Mouse (Mus musculus): ENCODE results near the gene Rom1. TPM values are rescaled to one million over a fixed set of nuclear protein-coding genes. Genes with fewer than 3 reads are reported as not detected.

Gene Rom1
- polyA plus RNA-seq, 1 experiment from 2014 or later = 1.4 TPM

- Histone ChIP-seq H3K9ac (peak overlapping the region; percentile 69), H3K36me3 (replicated peaks; ENCODE audit: control insufficient read depth, insufficient read depth) (peaks cover 25% of the 10 kb centered on the region), H3K4me3 (replicated peaks; ENCODE audit: low read length) (peak overlapping the region; percentile 50), H3K27ac (no peak overlapping the region), H3K4me1 (replicated peaks; ENCODE audit: control insufficient read depth, insufficient read depth, low read length) (0 out of 2 replicates have a peak, but pooled peaks cover 11% of the 10 kb centered on the region), H3K4me2 (replicated peaks) (peak overlapping the region; percentile 73), H3K9me3 (ENCODE audit: control insufficient read depth, low read length) (no peaks in the 10 kb centered on the region), H3K27me3 (ENCODE audit: control insufficient read depth, insufficient read depth, low read length) (no peaks in the 10 kb centered on the region)
- ATAC-seq (ENCODE audit: low FRiP score) (no peak), DNase-seq (ENCODE audit: low spot score) (no peak)
- 17% methylated on average over 11 of the region's 11 CpGs for WGBS
These were observed 961 bp upstream of the Rom1 start for GRCm38 (mm10) chr19:8930117-8930516.

- Histone ChIP-seq H3K4me3 (replicated peaks; ENCODE audit: low read length) (peak overlapping the region; percentile 50), H3K4me1 (replicated peaks; ENCODE audit: control insufficient read depth, insufficient read depth, low read length) (peaks cover 11% of the 10 kb centered on the region; the same call in 1 of the 2 replicates), H3K9ac (peak overlapping the region; percentile 69), H3K36me3 (replicated peaks; ENCODE audit: control insufficient read depth, insufficient read depth) (peaks cover 29% of the 10 kb centered on the region), H3K27ac (no peak overlapping the region), H3K4me2 (replicated peaks) (peak overlapping the region; percentile 73), H3K9me3 (ENCODE audit: control insufficient read depth, low read length) (no peaks in the 10 kb centered on the region), H3K27me3 (ENCODE audit: control insufficient read depth, insufficient read depth, low read length) (no peaks in the 10 kb centered on the region)
- ATAC-seq (ENCODE audit: low FRiP score) = peak; percentile 56; the same call in 1 of the 2 replicates
- WGBS = 22% methylated on average over 16 of the region's 16 CpGs
- DNase-seq (ENCODE audit: low spot score) = no peak
These were observed 400 bp downstream of the Rom1 start for GRCm38 (mm10) chr19:8928689-8929223.

GRCm38 (mm10) chr19:8927891-8928525 is 1.1 kb downstream of the Rom1 start:
- whole genome bisulfite sequencing = 90% methylated on average over 12 of the region's 12 CpGs
- Histone ChIP-seq H3K36me3 (replicated peaks; ENCODE audit: control insufficient read depth, insufficient read depth) (peaks cover 34% of the 10 kb centered on the region), H3K27me3 (ENCODE audit: control insufficient read depth, insufficient read depth, low read length) (no peaks in the 10 kb centered on the region), H3K27ac (no peak overlapping the region), H3K4me3 (replicated peaks; ENCODE audit: low read length) (no peak overlapping the region), H3K4me1 (replicated peaks; ENCODE audit: control insufficient read depth, insufficient read depth, low read length) (peaks cover 11% of the 10 kb centered on the region; the same call in 1 of the 2 replicates), H3K4me2 (replicated peaks) (no peak overlapping the region), H3K9me3 (ENCODE audit: control insufficient read depth, low read length) (no peaks in the 10 kb centered on the region), H3K9ac (no peak overlapping the region)
- ATAC-seq (ENCODE audit: low FRiP score) = no peak
- no peak for DNase-seq (ENCODE audit: low spot score)

GRCm38 (mm10) chr19:8926766-8927165 is 2.4 kb downstream of the Rom1 start:
- WGBS = 100% methylated on average over 2 of the region's 2 CpGs
- Histone ChIP-seq H3K4me2 (replicated peaks) (no peak overlapping the region), H3K36me3 (replicated peaks; ENCODE audit: control insufficient read depth, insufficient read depth) (peaks cover 36% of the 10 kb centered on the region), H3K27ac (no peak overlapping the region), H3K9ac (no peak overlapping the region), H3K9me3 (ENCODE audit: control insufficient read depth, low read length) (no peaks in the 10 kb centered on the region), H3K4me3 (replicated peaks; ENCODE audit: low read length) (no peak overlapping the region), H3K4me1 (replicated peaks; ENCODE audit: control insufficient read depth, insufficient read depth, low read length) (peaks cover 13% of the 10 kb centered on the region), H3K27me3 (ENCODE audit: control insufficient read depth, insufficient read depth, low read length) (no peaks in the 10 kb centered on the region)
- ATAC-seq (ENCODE audit: low FRiP score) (no peak), DNase-seq (ENCODE audit: low spot score) (no peak)

- DNase-seq (ENCODE audit: low spot score) (no peak), ATAC-seq (ENCODE audit: low FRiP score) (no peak)
- 81% methylated on average over 9 of the region's 9 CpGs for WGBS
- H3K4me1 ChIP-seq (replicated peaks; ENCODE audit: control insufficient read depth, insufficient read depth, low read length) = peaks cover 17% of the 10 kb centered on the region
- H3K9ac ChIP-seq = peak overlapping the region; percentile 89
- H3K27ac ChIP-seq = no peak overlapping the region
- peak overlapping the region; percentile 93 for H3K4me3 ChIP-seq (replicated peaks; ENCODE audit: low read length)
- no peaks in the 10 kb centered on the region for H3K9me3 ChIP-seq (ENCODE audit: control insufficient read depth, low read length)
- peaks cover 34% of the 10 kb centered on the region for H3K36me3 ChIP-seq (replicated peaks; ENCODE audit: control insufficient read depth, insufficient read depth)
- H3K4me2 ChIP-seq (replicated peaks) = peak overlapping the region; percentile 69
- no peaks in the 10 kb centered on the region for H3K27me3 ChIP-seq (ENCODE audit: control insufficient read depth, insufficient read depth, low read length)
These were observed 7.4 kb downstream of the Rom1 start for GRCm38 (mm10) chr19:8921741-8922140.

- H3K27me3 ChIP-seq (ENCODE audit: control insufficient read depth, insufficient read depth, low read length) = no peaks in the 10 kb centered on the region
- peak overlapping the region; percentile 89 for H3K9ac ChIP-seq
- no peaks in the 10 kb centered on the region for H3K9me3 ChIP-seq (ENCODE audit: control insufficient read depth, low read length)
- DNase-seq (ENCODE audit: low spot score) (peak; percentile 55), ATAC-seq (ENCODE audit: low FRiP score) (no peak; the same call in 1 of the 2 replicates)
- H3K4me2 ChIP-seq (replicated peaks) = peak overlapping the region; percentile 69
- H3K36me3 ChIP-seq (replicated peaks; ENCODE audit: control insufficient read depth, insufficient read depth) = peaks cover 34% of the 10 kb centered on the region
- H3K4me1 ChIP-seq (replicated peaks; ENCODE audit: control insufficient read depth, insufficient read depth, low read length) = peaks cover 17% of the 10 kb centered on the region
- H3K27ac ChIP-seq = peak overlapping the region; percentile 84
- H3K4me3 ChIP-seq (replicated peaks; ENCODE audit: low read length) = peak overlapping the region; percentile 93
- WGBS = 2% methylated on average over 6 of the region's 6 CpGs
These were observed 8.3 kb downstream of the Rom1 start for GRCm38 (mm10) chr19:8920836-8921291.

GRCm38 (mm10) chr19:8920073-8920736 is 9.0 kb downstream of the Rom1 start, which contains the start of gene B3gat3:
TSS of gene B3gat3 (plus strand) at chr19:8920374.
- Histone ChIP-seq H3K27ac (peak within 1 kb of the TSS; percentile 84), H3K27me3 (ENCODE audit: control insufficient read depth, insufficient read depth, low read length) (no peaks in the 10 kb centered on the region), H3K36me3 (replicated peaks; ENCODE audit: control insufficient read depth, insufficient read depth) (peaks cover 34% of the 10 kb centered on the region), H3K9me3 (ENCODE audit: control insufficient read depth, low read length) (no peaks in the 10 kb centered on the region), H3K9ac (peak within 1 kb of the TSS; percentile 89), H3K4me3 (replicated peaks; ENCODE audit: low read length) (peak within 1 kb of the TSS; percentile 93), H3K4me1 (replicated peaks; ENCODE audit: control insufficient read depth, insufficient read depth, low read length) (peaks cover 17% of the 10 kb centered on the region), H3K4me2 (replicated peaks) (peak within 1 kb of the TSS; percentile 69)
- ATAC-seq (ENCODE audit: low FRiP score) = peak; percentile 98
- peak; percentile 89 for DNase-seq (ENCODE audit: low spot score)
- WGBS = 3% methylated on average over 40 of the region's 50 CpGs

GRCm38 (mm10) chr19:8919684-8920072 is 9.5 kb downstream of the Rom1 start:
- H3K27ac ChIP-seq = peak overlapping the region; percentile 84

GRCm38 (mm10) chr19:8919000-8919399 is 10.2 kb downstream of the Rom1 start:
- Histone ChIP-seq H3K27me3 (ENCODE audit: control insufficient read depth, insufficient read depth, low read length) (no peaks in the 10 kb centered on the region), H3K4me3 (replicated peaks; ENCODE audit: low read length) (peak overlapping the region; percentile 93; the same call in 1 of the 2 replicates), H3K9ac (no peak overlapping the region), H3K4me1 (replicated peaks; ENCODE audit: control insufficient read depth, insufficient read depth, low read length) (peaks cover 17% of the 10 kb centered on the region), H3K4me2 (replicated peaks) (no peak overlapping the region), H3K9me3 (ENCODE audit: control insufficient read depth, low read length) (no peaks in the 10 kb centered on the region), H3K36me3 (replicated peaks; ENCODE audit: control insufficient read depth, insufficient read depth) (peaks cover 44% of the 10 kb centered on the region), H3K27ac (no peak overlapping the region)
- DNase-seq (ENCODE audit: low spot score) (no peak), ATAC-seq (ENCODE audit: low FRiP score) (no peak)
- WGBS = 94% methylated on average over 3 of the region's 3 CpGs

More at GRCm38 (mm10) chr19:8919684-8920072, 9.5 kb downstream of the Rom1 start:
- peak overlapping the region; percentile 93 for H3K4me3 ChIP-seq (replicated peaks; ENCODE audit: low read length)
- DNase-seq (ENCODE audit: low spot score) = no peak
- peak overlapping the region; percentile 69 for H3K4me2 ChIP-seq (replicated peaks)
- H3K4me1 ChIP-seq (replicated peaks; ENCODE audit: control insufficient read depth, insufficient read depth, low read length) = peaks cover 17% of the 10 kb centered on the region
- no peaks in the 10 kb centered on the region for H3K9me3 ChIP-seq (ENCODE audit: control insufficient read depth, low read length)
- H3K9ac ChIP-seq = peak overlapping the region; percentile 89; the same call in 1 of the 2 replicates
- WGBS = 73% methylated on average over 6 of the region's 6 CpGs
- ATAC-seq (ENCODE audit: low FRiP score) = no peak
- peaks cover 38% of the 10 kb centered on the region for H3K36me3 ChIP-seq (replicated peaks; ENCODE audit: control insufficient read depth, insufficient read depth)
- H3K27me3 ChIP-seq (ENCODE audit: control insufficient read depth, insufficient read depth, low read length) = no peaks in the 10 kb centered on the region
